Mouse (Mus musculus) MEL (cell line): ENCODE data around the gene Drc3. TPM values are rescaled to one million over a fixed set of nuclear protein-coding genes. Genes with fewer than 3 reads are reported as not detected.

Experiments
- DNase-seq: peaks from one replicate; pipeline ENCODE4 v3.0.0; 2011; ENCODE audit warnings: low read depth, low spot score
- H3K27ac ChIP-seq: 2 replicates; pipeline ENCODE4 v1.5.1; 2012; ENCODE audit warnings: low read depth, mild to moderate bottlenecking, control low read depth, low read length, moderate library complexity; ENCODE audit not compliant: control insufficient read depth
- H3K27me3 ChIP-seq, 2 experiments: fragments of 150-350 bp in 1 of 2; sonication (generic) in 1 of 2; 2 replicates each; pipeline ENCODE4 v1.6.1; 2012; ENCODE audit warnings: low read length in 2 of 2, mild to moderate bottlenecking in 2 of 2, improper control_type of control experiment in 1 of 2, moderate library complexity in 1 of 2; ENCODE audit not compliant: insufficient read depth in 2 of 2, control insufficient read depth in 1 of 2
- H3K36me3 ChIP-seq, 2 experiments: 2 replicates each; pipeline ENCODE4 v1.6.1; 2012 to 2014; ENCODE audit warnings: low read length in 2 of 2, improper control_type of control experiment in 1 of 2, inconsistent platforms in 1 of 2, mild to moderate bottlenecking in 1 of 2; ENCODE audit not compliant: insufficient read depth in 2 of 2, control insufficient read depth in 1 of 2
- H3K4me1 ChIP-seq, 2 experiments: fragments of 150-350 bp in 1 of 2; sonication (generic) in 1 of 2; 2 replicates each; pipeline ENCODE4 v1.6.1; 2012; ENCODE audit warnings: low read length in 2 of 2, improper control_type of control experiment in 1 of 2, mild to moderate bottlenecking in 1 of 2; ENCODE audit not compliant: insufficient read depth in 2 of 2, control insufficient read depth in 1 of 2
- H3K4me3 ChIP-seq, 2 experiments: fragments of 150-350 bp in 1 of 2; sonication (generic) in 1 of 2; 2 replicates each; pipeline ENCODE4 v1.5.1; 2012; ENCODE audit warnings: low read depth in 2 of 2, low read length in 2 of 2, mild to moderate bottlenecking in 2 of 2, moderate library complexity in 2 of 2, control low read depth in 1 of 2, improper control_type of control experiment in 1 of 2; ENCODE audit not compliant: control insufficient read depth in 1 of 2, insufficient read depth in 1 of 2
- H3K79me2 ChIP-seq: 2 replicates; pipeline ENCODE4 v1.6.1; 2012; ENCODE audit warnings: mild to moderate bottlenecking, low read length, moderate library complexity; ENCODE audit not compliant: control insufficient read depth, poor library complexity, insufficient read depth
- H3K9ac ChIP-seq: 2 replicates; pipeline ENCODE4 v1.6.1; 2012; ENCODE audit warnings: low read depth, mild to moderate bottlenecking, control low read depth, low read length, moderate library complexity; ENCODE audit not compliant: control insufficient read depth, poor library complexity, severe bottlenecking
- H3K9me3 ChIP-seq: fragments of 150-350 bp; sonication (generic); replicated peaks from 2 replicates; pipeline ENCODE4 v1.6.1; 2012; ENCODE audit warnings: mild to moderate bottlenecking, low read length, improper control_type of control experiment, moderate library complexity; ENCODE audit not compliant: insufficient read depth
- CHD1 ChIP-seq: IDR thresholded peaks from 2 replicates; pipeline ENCODE4 v1.6.1; 2012; ENCODE audit warnings: low read depth, mild to moderate bottlenecking, inconsistent platforms, low read length, improper control_type of control experiment
- CHD2 ChIP-seq: IDR thresholded peaks from 2 replicates; pipeline ENCODE4 v1.6.1; 2011; ENCODE audit warnings: low read length, improper control_type of control experiment
- CTCF ChIP-seq, 3 experiments: IDR thresholded peaks in 2 of 3; conservative IDR thresholded peaks in 1 of 3; 2 replicates each; pipeline ENCODE4 v1.5.1; 2011 to 2012; ENCODE audit warnings: low read length in 3 of 3, low read depth in 2 of 3, mild to moderate bottlenecking in 2 of 3, improper control_type of control experiment in 1 of 3, inconsistent platforms in 1 of 3, mixed read lengths in 1 of 3, moderate library complexity in 1 of 3; ENCODE audit not compliant: control insufficient read depth in 1 of 3, insufficient read depth in 1 of 3, poor library complexity in 1 of 3, severe bottlenecking in 1 of 3
- ELF1 ChIP-seq: IDR thresholded peaks from 2 replicates; pipeline ENCODE4 v1.6.1; 2014; ENCODE audit warnings: low read depth, mild to moderate bottlenecking, inconsistent platforms, low read length, improper control_type of control experiment, moderate library complexity
- ETS1 ChIP-seq: IDR thresholded peaks from 2 replicates; pipeline ENCODE4 v1.6.1; 2012; ENCODE audit warnings: low read depth, mild to moderate bottlenecking, inconsistent platforms, low read length, improper control_type of control experiment, moderate library complexity
- GATA1 ChIP-seq: IDR thresholded peaks from 2 replicates; pipeline ENCODE4 v1.6.1; 2011; ENCODE audit warnings: low read depth, low read length, improper control_type of control experiment
- JUND ChIP-seq: IDR thresholded peaks from 2 replicates; pipeline ENCODE4 v1.6.1; 2011; ENCODE audit warnings: low read depth, mild to moderate bottlenecking, improper control_type of control experiment, low read length
- MAFK ChIP-seq: IDR thresholded peaks from 2 replicates; pipeline ENCODE4 v1.6.1; 2011; ENCODE audit warnings: low read depth, mild to moderate bottlenecking, low read length, improper control_type of control experiment, borderline replicate concordance
- MAZ ChIP-seq: IDR thresholded peaks from 2 replicates; pipeline ENCODE4 v1.6.1; 2012; ENCODE audit warnings: low read depth, mild to moderate bottlenecking, inconsistent platforms, low read length, improper control_type of control experiment
- MEF2A ChIP-seq: IDR thresholded peaks from 2 replicates; pipeline ENCODE4 v1.6.1; 2014; ENCODE audit warnings: low read depth, mild to moderate bottlenecking, inconsistent platforms, low read length, improper control_type of control experiment; ENCODE audit not compliant: poor library complexity, insufficient replicate concordance, severe bottlenecking; ENCODE audit errors: extremely low read depth
- NELFE ChIP-seq: IDR thresholded peaks from 2 replicates; pipeline ENCODE4 v1.6.1; 2011; ENCODE audit warnings: low read depth, low read length, improper control_type of control experiment
- NRF1 ChIP-seq: IDR thresholded peaks from 2 replicates; pipeline ENCODE4 v1.6.1; 2014; ENCODE audit warnings: low read depth, mild to moderate bottlenecking, inconsistent platforms, low read length, improper control_type of control experiment, moderate library complexity; ENCODE audit not compliant: poor library complexity, insufficient read depth, severe bottlenecking
- POLR2AphosphoS2 ChIP-seq: IDR thresholded peaks from 2 replicates; pipeline ENCODE4 v1.6.1; 2011; ENCODE audit warnings: low read length, improper control_type of control experiment
- RAD21 ChIP-seq: IDR thresholded peaks from 2 replicates; pipeline ENCODE4 v1.6.1; 2011; ENCODE audit warnings: mild to moderate bottlenecking, low read depth, low read length, improper control_type of control experiment
- RCOR1 ChIP-seq: IDR thresholded peaks from 2 replicates; pipeline ENCODE4 v1.6.1; 2012; ENCODE audit warnings: low read depth, mild to moderate bottlenecking, inconsistent platforms, low read length, improper control_type of control experiment
- SIN3A ChIP-seq: IDR thresholded peaks from 2 replicates; pipeline ENCODE4 v1.6.1; 2012; ENCODE audit warnings: low read length, improper control_type of control experiment, inconsistent platforms
- SMC3 ChIP-seq: IDR thresholded peaks from 2 replicates; pipeline ENCODE4 v1.6.1; 2011; ENCODE audit warnings: low read depth, low read length, improper control_type of control experiment
- TAL1 ChIP-seq: IDR thresholded peaks from 2 replicates; pipeline ENCODE4 v1.6.1; 2012; ENCODE audit warnings: mild to moderate bottlenecking, inconsistent platforms, low read length, moderate library complexity, mixed read lengths
- UBTF ChIP-seq: IDR thresholded peaks from 2 replicates; pipeline ENCODE4 v1.6.1; 2012; ENCODE audit warnings: low read depth, mild to moderate bottlenecking, inconsistent platforms, low read length, improper control_type of control experiment, moderate library complexity, borderline replicate concordance; ENCODE audit not compliant: insufficient read depth
- USF1 ChIP-seq: IDR thresholded peaks from 2 replicates; pipeline ENCODE4 v1.6.1; 2014; ENCODE audit warnings: low read depth, mild to moderate bottlenecking, inconsistent platforms, low read length, improper control_type of control experiment, moderate library complexity
- ZC3H11A ChIP-seq: IDR thresholded peaks from 2 replicates; pipeline ENCODE4 v1.6.1; 2012; ENCODE audit warnings: low read depth, mild to moderate bottlenecking, inconsistent platforms, low read length, improper control_type of control experiment
- polyA plus RNA-seq, 2 experiments: library from polyadenylated mRNA; stranded (reverse) in 1 of 2; unstranded in 1 of 2; fragments of >175 nt in 1 of 2; fragments of >200 nt in 1 of 2; gene quantifications; 2 replicates each; pipeline versions ENCODE4 v1.2.1 to v1.2.4; 2012; ENCODE audit warnings: low replicate concordance in 2 of 2, low read depth in 1 of 2; ENCODE audit not compliant: insufficient read length in 2 of 2, insufficient read depth in 1 of 2, missing spikeins in 1 of 2
- total RNA-seq: library from RNA; depleted of rRNA; stranded (reverse); fragments of 300-350 nt; gene quantifications from 2 replicates; pipeline ENCODE4 v1.2.3, GENCODE M21; 2012

Drc3 gene
- total and polyA plus RNA-seq, 3 experiments, result 0.69 to 0.91 TPM; not detected in 1

DNA sequence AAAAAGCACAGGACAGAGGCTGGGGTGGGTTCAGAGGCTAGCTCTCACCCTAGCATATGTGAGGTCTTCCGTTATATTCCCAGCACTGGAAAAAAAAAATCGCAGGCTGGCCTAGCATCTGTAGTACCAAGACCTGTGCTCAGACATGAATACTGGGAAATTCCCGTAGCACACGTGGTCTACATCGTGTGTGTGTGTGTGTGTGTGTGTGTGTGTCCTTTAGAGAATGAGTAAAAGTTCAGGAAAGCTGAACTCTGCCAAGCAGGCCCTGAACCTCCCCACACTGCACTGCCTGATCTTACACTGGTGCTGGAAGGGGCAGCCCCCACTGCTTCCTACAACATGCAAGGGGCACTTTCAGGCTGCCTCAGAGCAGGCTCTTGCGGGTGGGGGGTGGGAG, 21.4 kb downstream of the Drc3 start:
- DNase-seq, result no peak
- Histone ChIP-seq H3K9ac (no peak overlapping the region), H3K36me3 (no peaks in the 10 kb centered on the region), H3K79me2 (no peaks in the 10 kb centered on the region), H3K4me1 (no peaks in the 10 kb centered on the region), H3K27me3 (peaks cover 0 to 1% of the 10 kb centered on the region in 2 experiments; a peak in 3 of 4 replicates), H3K27ac (no peak overlapping the region), H3K4me3 (no peak overlapping the region), H3K9me3 (no peaks in the 10 kb centered on the region)
- TF ChIP-seq CHD2, result no peak
- no peak for TF ChIP-seq GATA1
- TF ChIP-seq CHD1, result no peak
- no peak for TF ChIP-seq ZC3H11A
- no peak for TF ChIP-seq ETS1
- no peak for TF ChIP-seq USF1
- TF ChIP-seq RCOR1, result no peak
- no peak for TF ChIP-seq UBTF
- TF ChIP-seq POLR2AphosphoS2, result no peak
- TF ChIP-seq MAZ, result no peak
- no peak for TF ChIP-seq MEF2A
- TF ChIP-seq SIN3A, result no peak
- no peak for TF ChIP-seq ELF1
- TF ChIP-seq TAL1, result no peak
- no peak for TF ChIP-seq NRF1
- no peak for TF ChIP-seq RAD21
- no peak for TF ChIP-seq JUND
- TF ChIP-seq NELFE, result no peak
- no peak for TF ChIP-seq MAFK

DNA sequence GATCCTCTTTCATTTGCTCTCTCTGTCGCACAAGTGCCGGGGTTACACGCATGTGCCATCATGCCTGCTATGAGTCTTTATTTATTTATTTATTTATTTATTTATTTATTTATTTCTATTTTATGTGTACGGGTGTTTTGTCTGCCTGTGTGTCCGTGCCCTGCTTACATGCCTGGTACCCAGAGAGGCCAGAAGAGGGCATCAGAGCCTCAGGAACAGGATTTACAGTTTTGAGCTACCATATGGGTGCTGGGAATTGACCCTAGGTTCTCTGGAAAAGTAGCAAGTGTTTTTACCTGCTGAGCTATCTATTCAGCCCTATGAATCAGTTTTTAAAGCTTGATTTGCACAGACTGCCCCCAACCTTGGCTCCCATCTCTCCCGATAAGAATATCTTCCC, 30.4 kb downstream of the Drc3 start:
- H3K9ac ChIP-seq, result no peak overlapping the region
- peak; percentile 52 for TF ChIP-seq RAD21
- peak; percentile 9 to 59 (median 46); a peak in 4 of 6 replicates for TF ChIP-seq CTCF (IDR thresholded peaks at IDR 0.05 in 2 of 3, conservative IDR thresholded peaks at IDR 0.05 in 1 of 3; ENCODE audit: control insufficient read depth in 1 of 3, insufficient read depth in 1 of 3, low read depth in 2 of 3, low read length in 3 of 3, poor library complexity in 1 of 3, severe bottlenecking in 1 of 3)
- TF ChIP-seq ZC3H11A, result 0 out of 2 replicates have a peak, but pooled peaks have one; percentile 25
- no peak for TF ChIP-seq RCOR1
- TF ChIP-seq SMC3, result peak; percentile 44
- TF ChIP-seq MAZ, result no peak
- H3K36me3 ChIP-seq, result no peaks in the 10 kb centered on the region
- no peaks in the 10 kb centered on the region for H3K4me1 ChIP-seq
- no peaks in the 10 kb centered on the region for H3K79me2 ChIP-seq
- no peaks in the 10 kb centered on the region for H3K9me3 ChIP-seq
- no peak overlapping the region for H3K4me3 ChIP-seq
- DNase-seq, result peak; percentile 36
- no peaks in the 10 kb centered on the region for H3K27me3 ChIP-seq
- no peak overlapping the region for H3K27ac ChIP-seq
